Mouse (Mus musculus) right cerebral cortex, postnatal 36 days (tissue): Measurements from ENCODE around the gene Gm21970.
A peak's percentile ranks its signal among the peaks of the same experiment; 100 is the strongest.

Experiments
- DNase-seq, 2 experiments: peaks; one replicate each; pipeline ENCODE4 v3.0.0; 2022; ENCODE audit warnings: low spot score in 2 of 2, mixed read lengths in 1 of 2

The Gm21970 gene

GRCm38 (mm10) chr16:91463400-91463799 is 71.9 kb downstream of the Gm21970 start:
- no peak for DNase-seq

GRCm38 (mm10) chr16:91463836-91464400 is 72.4 kb downstream of the Gm21970 start:
- DNase-seq = no peak

- peak; percentile 73 to 77 for DNase-seq
These were observed 73.3 kb downstream of the Gm21970 start for GRCm38 (mm10) chr16:91464594-91465504.

DNA sequence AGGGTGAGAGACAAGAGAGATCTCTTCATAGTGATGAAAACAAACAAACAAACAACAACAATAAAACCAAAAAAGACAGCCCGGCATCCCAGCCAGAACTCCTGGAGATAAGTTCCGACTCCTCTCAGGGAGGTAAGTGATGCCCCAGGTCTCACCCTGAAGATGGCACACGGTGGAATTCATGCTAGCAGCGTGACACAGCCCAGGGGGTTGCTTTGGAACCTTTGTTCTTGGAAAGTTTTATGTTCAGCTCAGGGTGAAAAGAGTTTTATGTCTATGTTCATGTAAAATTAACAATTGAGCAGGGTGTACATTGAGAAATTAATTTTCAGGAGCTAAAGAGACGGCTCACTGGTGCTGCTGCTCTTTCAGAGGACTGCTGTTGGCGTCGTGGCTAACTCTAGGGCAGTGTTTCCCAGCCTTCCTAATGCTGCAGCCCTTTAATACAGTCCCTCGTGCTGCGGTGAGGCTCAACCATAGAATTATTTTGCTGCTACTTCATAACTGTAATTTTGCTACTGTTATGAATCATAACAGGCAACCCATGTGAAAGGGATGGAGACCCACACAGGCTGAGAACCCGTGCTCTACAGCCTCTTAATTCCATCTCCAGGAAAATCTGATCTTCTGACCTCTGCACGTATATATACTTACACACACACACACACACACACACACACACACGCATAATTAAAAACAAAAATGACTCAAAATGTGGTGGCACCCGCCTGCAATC is 74.2 kb downstream of the Gm21970 start:
- no peak for DNase-seq

DNA sequence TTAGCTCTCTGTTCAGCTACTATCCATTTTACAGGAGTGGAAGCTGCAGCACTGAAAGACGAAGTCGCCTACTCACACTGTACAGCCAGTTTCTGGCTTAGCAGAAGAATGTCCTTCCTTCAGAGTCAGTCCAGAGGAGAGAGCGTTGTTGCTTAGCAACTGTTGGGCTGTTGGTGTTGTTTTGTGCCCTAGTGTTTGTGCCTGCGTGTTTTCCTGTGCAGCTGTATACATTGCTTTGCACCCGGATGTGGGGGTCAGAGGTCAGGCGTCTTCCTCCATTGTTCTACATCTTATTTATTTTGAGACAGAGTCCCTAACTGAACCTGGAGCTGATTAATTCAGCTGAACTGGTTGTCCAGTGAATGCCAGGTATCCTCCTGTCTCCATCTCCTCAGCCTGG is 75.0 kb downstream of the Gm21970 start:
- DNase-seq = peak; percentile 10 to 34
